ENCODE assay signal across 8 mouse cellular contexts in genomic region chr1:181022265-181022664, GRCm38 (mm10). TPM values are rescaled to one million over a fixed set of nuclear protein-coding genes. Genes with fewer than 3 reads are reported as not detected.
A peak's percentile ranks its signal among the peaks of the same experiment; 100 is the strongest.
DNase-seq lines count a peak whose midpoint lies in the region; ATAC-seq and TF ChIP-seq lines count a peak whose summit lies in the region.
"Had no signal": no experiment of that assay in that cellular context is flagged by ENCODE, and none has a peak within 500 bp of the region (broad histone marks: within the 10 kb centered on the region; RNA-seq: fewer than 3 reads in every experiment).

No protein-coding gene starts in this region.

- no peaks in the 10 kb centered on the region for H3K9me3 ChIP-seq in ES-Bruce4 (replicated peaks; ENCODE audit: control insufficient read depth, insufficient read depth, low read length, poor library complexity, severe bottlenecking)
- H3K9me3 ChIP-seq in liver, embryonic 16.5 days (replicated peaks; ENCODE audit: control insufficient read depth, low read length), result no peaks in the 10 kb centered on the region
- H3K9me3 ChIP-seq: limb, embryonic 12.5 days had no signal

- H3K4me2 ChIP-seq in liver, embryonic 16.5 days (ENCODE audit: low read depth, low read length), result no peak overlapping the region
- H3K4me2 ChIP-seq: limb, embryonic 12.5 days had no signal

- peak; percentile 51 for TF ChIP-seq CTCF in C2C12 (IDR thresholded peaks at IDR 0.05; ENCODE audit: control insufficient read depth, insufficient read depth, insufficient read length)
- peak; percentile 97 for TF ChIP-seq CTCF in ES-Bruce4 (IDR thresholded peaks at IDR 0.05; ENCODE audit: low read depth, low read length)
- peak; percentile 84 for TF ChIP-seq CTCF in heart, adult 2 months (IDR thresholded peaks at IDR 0.05)
- peak; percentile 73; the same call in 1 of the 2 replicates for TF ChIP-seq CTCF in small intestine, adult 2 months (IDR thresholded peaks at IDR 0.05; ENCODE audit: extremely low read depth, insufficient read length, insufficient replicate concordance, low read depth, low read length)

- H3K27ac ChIP-seq in ES-Bruce4 (ENCODE audit: insufficient read depth, low read length), result no peak overlapping the region
- no peak overlapping the region for H3K27ac ChIP-seq in heart, adult 2 months
- H3K27ac ChIP-seq in liver, embryonic 16.5 days (ENCODE audit: low read length), result no peak overlapping the region
- H3K27ac ChIP-seq in small intestine, adult 2 months (ENCODE audit: insufficient read depth, low read depth, low read length), result no peak overlapping the region
- H3K27ac ChIP-seq: limb, embryonic 12.5 days had no signal

- DNase-seq in cerebellum, adult 11 months, result peak; percentile 53
- peak; percentile 40 to 55 for DNase-seq in heart, adult 2 months
- DNase-seq in kidney, postnatal 36 days, result peak; percentile 84 to 86

- H3K4me3 ChIP-seq in C2C12 (ENCODE audit: insufficient read depth, poor library complexity, severe bottlenecking) (no peak overlapping the region), ES-Bruce4 (ENCODE audit: low read depth, low read length) (no peak overlapping the region)
- H3K4me3 ChIP-seq in heart, adult 2 months, result no peak overlapping the region
- H3K4me3 ChIP-seq in liver, embryonic 16.5 days (ENCODE audit: low read depth, low read length), result no peak overlapping the region
- no peak overlapping the region for H3K4me3 ChIP-seq in small intestine, adult 2 months (ENCODE audit: low read depth, low read length)
- H3K4me3 ChIP-seq: limb, embryonic 12.5 days had no signal

- H3K36me3 ChIP-seq in C2C12 (ENCODE audit: control insufficient read depth, insufficient read depth), result no peaks in the 10 kb centered on the region
- H3K36me3 ChIP-seq in ES-Bruce4 (ENCODE audit: control insufficient read depth, insufficient read depth, low read length, poor library complexity, severe bottlenecking), result no peaks in the 10 kb centered on the region
- no peaks in the 10 kb centered on the region for H3K36me3 ChIP-seq in heart, adult 2 months (ENCODE audit: control insufficient read depth, insufficient read depth, low read length)
- H3K36me3 ChIP-seq in liver, embryonic 16.5 days (ENCODE audit: control insufficient read depth, insufficient read depth), result no peaks in the 10 kb centered on the region
- H3K36me3 ChIP-seq in small intestine, adult 2 months (ENCODE audit: control insufficient read depth, insufficient read depth, low read length), result no peaks in the 10 kb centered on the region
- H3K36me3 ChIP-seq: limb, embryonic 12.5 days had no signal

- WGBS in heart, adult 2 months, result 5% methylated on average over 1 of the region's 1 CpGs
- WGBS in liver, embryonic 16.5 days (ENCODE audit: insufficient replicate concordance), result 9% methylated on average over 1 of the region's 1 CpGs
- WGBS in small intestine, adult 2 months, result 4% methylated on average over 1 of the region's 1 CpGs

- H3ac ChIP-seq in C2C12 (ENCODE audit: control insufficient read depth, insufficient read length, low read depth), result no peak overlapping the region

- no peaks in the 10 kb centered on the region for H3K79me2 ChIP-seq in C2C12 (ENCODE audit: control insufficient read depth, insufficient read depth)
- H3K79me2 ChIP-seq in heart, adult 2 months (replicated peaks; ENCODE audit: control insufficient read depth, insufficient read depth, low read length), result no peaks in the 10 kb centered on the region

- peak; percentile 67 for ATAC-seq in liver, embryonic 16.5 days (ENCODE audit: low read depth)

- no peaks in the 10 kb centered on the region for H3K79me3 ChIP-seq in C2C12 (ENCODE audit: low read depth)

- intact Hi-C loops in heart, adult 2 months (cut with DNase I), result no loop called here

- peaks cover 8% of the 10 kb centered on the region for H3K27me3 ChIP-seq in C2C12 (ENCODE audit: control insufficient read depth, insufficient read depth, insufficient read length)
- no peaks in the 10 kb centered on the region for H3K27me3 ChIP-seq in ES-Bruce4 (ENCODE audit: control insufficient read depth, insufficient read depth, low read length, poor library complexity, severe bottlenecking)
- H3K27me3 ChIP-seq in heart, adult 2 months (ENCODE audit: control insufficient read depth, insufficient read depth, low read length), result 0 out of 2 replicates have a peak, but pooled peaks cover 1% of the 10 kb centered on the region
- H3K27me3 ChIP-seq in liver, embryonic 16.5 days (ENCODE audit: control insufficient read depth, insufficient read depth, low read depth, low read length), result peaks cover 10% of the 10 kb centered on the region
- H3K27me3 ChIP-seq in small intestine, adult 2 months (ENCODE audit: control insufficient read depth, insufficient read depth, low read length), result no peaks in the 10 kb centered on the region

- TF ChIP-seq EP300 in ES-Bruce4 (IDR thresholded peaks at IDR 0.05; ENCODE audit: insufficient read depth, low read depth, low read length), result no peak
- no peak for TF ChIP-seq EP300 in heart, adult 2 months (IDR thresholded peaks at IDR 0.05; ENCODE audit: insufficient read depth, low read depth, low read length)

- H3K4me1 ChIP-seq in ES-Bruce4 (ENCODE audit: control insufficient read depth, insufficient read depth, low read length), result no peaks in the 10 kb centered on the region
- H3K4me1 ChIP-seq in heart, adult 2 months (ENCODE audit: control insufficient read depth, insufficient read depth, low read length), result no peaks in the 10 kb centered on the region
- peaks cover 8% of the 10 kb centered on the region for H3K4me1 ChIP-seq in liver, embryonic 16.5 days (ENCODE audit: control insufficient read depth, low read depth, low read length)
- H3K4me1 ChIP-seq in small intestine, adult 2 months (ENCODE audit: control insufficient read depth, insufficient read depth, insufficient read length, low read length), result peaks cover 5% of the 10 kb centered on the region; the same call in 1 of the 2 replicates

- TF ChIP-seq POLR2A in ES-Bruce4 (IDR thresholded peaks at IDR 0.05; ENCODE audit: insufficient read depth, low read length), result no peak
- no peak for TF ChIP-seq POLR2A in heart, adult 2 months (IDR thresholded peaks at IDR 0.05; ENCODE audit: insufficient read depth, low read depth, low read length)
- no peak for TF ChIP-seq POLR2A in small intestine, adult 2 months (IDR thresholded peaks at IDR 0.05; ENCODE audit: low read depth, low read length)

- no peak overlapping the region for H3K9ac ChIP-seq in ES-Bruce4 (ENCODE audit: low read depth, poor library complexity, severe bottlenecking)
- H3K9ac ChIP-seq in heart, adult 2 months (ENCODE audit: low read depth, low read length), result no peak overlapping the region
- H3K9ac ChIP-seq in liver, embryonic 16.5 days (ENCODE audit: low read depth, low read length), result no peak overlapping the region
- H3K9ac ChIP-seq: limb, embryonic 12.5 days had no signal

TF ChIP-seq in C2C12, 6 proteins besides CTCF, POLR2A, EP300 and RAD21:
- TF ChIP-seq MAX (IDR thresholded peaks at IDR 0.05) (no peak), USF1 (IDR thresholded peaks at IDR 0.05; ENCODE audit: low read depth) (no peak), CEBPB (IDR thresholded peaks at IDR 0.05; ENCODE audit: low read depth) (no peak), MYOD1 (IDR thresholded peaks at IDR 0.05; ENCODE audit: control insufficient read depth, insufficient read length, low read depth) (no peak), FOSL1 (IDR thresholded peaks at IDR 0.05; ENCODE audit: insufficient read depth, low read length, poor library complexity, severe bottlenecking) (no peak)

RNA-seq across cellular contexts. Expression of gene Ephx1, which starts 1.6 kb away (rescaled TPM):
- polyA plus RNA-seq in C2C12 (2012; fragmentation: generic; extraction: Trizol) (60.6 TPM), ES-Bruce4 (2011; ENCODE audit: insufficient read depth, insufficient read length, low read depth, missing spikeins) (15.1 and 16.9 TPM in 2 replicates)
- 10 to 100 TPM; 29.8 to 40.4 TPM for total RNA-seq in heart, adult 2 months (2021)
- polyA plus RNA-seq in heart, adult 2 months (2012; rRNA removed), result 41.1 and 45.1 TPM in 2 replicates
- polyA plus RNA-seq in liver, embryonic 16.5 days (2015; fragmentation: Nextera tagmentation; extraction: Ambion mirVana), result 10.1 and 11.3 TPM in 2 replicates
- polyA plus RNA-seq in small intestine, adult 2 months (2012; rRNA removed), result 10.0 and 10.6 TPM in 2 replicates

RNA-seq across cellular contexts. Expression of gene 9130409I23Rik, which starts 28.8 kb away (rescaled TPM):
- polyA plus RNA-seq in C2C12 (2012; fragmentation: generic; extraction: Trizol) (not detected), ES-Bruce4 (2011; ENCODE audit: insufficient read depth, insufficient read length, low read depth, missing spikeins) (not detected in 2 replicates)
- total RNA-seq in heart, adult 2 months (2021), result not detected
- polyA plus RNA-seq in heart, adult 2 months (2012; rRNA removed), result not detected in 2 replicates
- 0.15 TPM in 2 replicates for polyA plus RNA-seq in liver, embryonic 16.5 days (2015; fragmentation: Nextera tagmentation; extraction: Ambion mirVana)
- not detected in 2 replicates for polyA plus RNA-seq in small intestine, adult 2 months (2012; rRNA removed)
- polyA plus RNA-seq: limb, embryonic 12.5 days had no signal
